Mouse (Mus musculus) olfactory bulb, adult 2 months (tissue): ENCODE measurements around the gene Cyp4a10. TPM values are rescaled to one million over a fixed set of nuclear protein-coding genes. Genes with fewer than 3 reads are reported as not detected.
"Not testable (repeated sequence)": the region's sequence is repeated elsewhere in the genome, so short reads cannot be mapped to it uniquely, and the experiment has no call there.

Source experiments
- H3K27ac ChIP-seq: fragments of 200-500 bp; 2 replicates; pipeline ENCODE4 v1.5.1; 2012; ENCODE audit warnings: low read depth, low read length; ENCODE audit not compliant: insufficient read depth
- H3K4me1 ChIP-seq: fragments of 200-500 bp; 2 replicates; pipeline ENCODE4 v1.6.1; 2012; ENCODE audit warnings: low read length; ENCODE audit not compliant: control insufficient read depth, insufficient read depth
- H3K4me3 ChIP-seq: fragments of 200-500 bp; 2 replicates; pipeline ENCODE4 v1.5.1; 2012; ENCODE audit warnings: mild to moderate bottlenecking, low read depth, low read length, moderate library complexity; ENCODE audit not compliant: insufficient read depth
- CTCF ChIP-seq: fragments of 200-500 bp; IDR thresholded peaks from 2 replicates; pipeline ENCODE4 v1.5.1; 2012; ENCODE audit warnings: low read depth, mild to moderate bottlenecking, low read length, moderate library complexity; ENCODE audit not compliant: insufficient read depth
- POLR2A ChIP-seq: fragments of 200-500 bp; IDR thresholded peaks from 2 replicates; pipeline ENCODE4 v1.6.1; 2012; ENCODE audit warnings: mild to moderate bottlenecking, low read depth, low read length, moderate library complexity; ENCODE audit not compliant: insufficient read depth
- WGBS: fragments of 180-500 bp; shearing (Covaris S2); methylation state at CpG from one replicate; pipeline ENCODE4 v1.1.7; 2018; 5-methylcytosine and 5-hydroxymethylcytosine counted together
- polyA plus RNA-seq: library from polyadenylated mRNA; stranded (reverse); fragments of >200 nt; gene quantifications from 2 replicates; pipeline ENCODE4 v1.2.4, GENCODE M21; 2012; ENCODE audit warnings: low replicate concordance; ENCODE audit not compliant: missing spikeins, insufficient read depth, insufficient read length

Gene Cyp4a10
- polyA plus RNA-seq, 1 experiment: not detected

DNA sequence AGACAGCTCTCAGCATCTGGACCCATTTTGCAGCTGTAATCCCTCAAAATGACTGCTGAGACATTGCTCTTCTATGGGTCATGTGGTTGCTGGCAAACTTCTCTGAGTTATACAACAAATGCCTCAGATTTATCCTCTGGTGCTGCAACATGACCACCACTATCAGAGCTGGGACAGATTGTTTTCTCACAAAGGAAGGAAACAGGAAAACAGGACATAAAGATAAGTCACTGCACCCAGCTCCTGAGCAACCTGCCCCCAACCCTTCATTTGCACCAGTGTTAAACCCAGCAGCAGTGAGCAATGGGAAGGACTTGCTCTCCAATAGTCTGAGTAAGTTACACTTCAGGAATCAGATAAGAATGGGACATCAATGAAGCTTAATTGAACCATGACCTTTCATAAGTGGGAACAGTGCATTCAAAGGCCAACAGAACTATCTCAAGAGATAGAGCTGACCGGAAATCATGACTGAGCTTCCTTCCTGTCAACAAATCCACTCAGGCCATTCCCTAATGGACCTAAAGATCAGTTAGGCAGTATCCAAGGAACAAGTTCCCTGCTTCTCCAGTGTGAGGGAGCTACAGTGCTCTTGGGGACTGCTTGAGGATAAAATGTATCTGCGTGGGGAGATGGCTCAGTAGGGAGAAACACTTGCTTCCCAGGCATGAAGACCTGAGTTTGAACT, 28.2 kb downstream of the Cyp4a10 start:
- no peak overlapping the region for H3K4me3 ChIP-seq
- WGBS: 85% methylated on average over 2 of the region's 2 CpGs
- TF ChIP-seq CTCF (no peak), POLR2A (no peak)
- H3K4me1 ChIP-seq: no peaks in the 10 kb centered on the region
- no peak overlapping the region for H3K27ac ChIP-seq

DNA sequence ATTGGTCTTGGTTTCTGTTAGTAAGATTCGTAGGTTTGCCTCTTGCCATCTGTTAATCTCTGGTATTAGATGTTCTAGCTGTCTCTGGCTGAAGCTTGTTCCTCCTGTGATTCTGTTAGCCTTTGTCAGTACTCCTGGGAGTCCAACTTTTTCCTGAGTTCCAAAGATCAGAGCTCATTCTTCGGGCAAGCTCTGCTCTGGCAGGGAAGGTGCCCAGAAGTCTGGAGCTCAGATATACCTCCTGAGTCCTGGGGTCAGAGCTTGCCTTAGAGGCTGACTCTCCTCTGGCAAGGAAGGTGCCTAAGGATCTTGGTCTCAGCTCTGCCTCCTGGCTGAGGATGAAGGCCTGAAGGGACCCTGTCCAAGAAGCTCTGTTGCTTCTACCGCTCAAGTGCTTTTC, 34.7 kb downstream of the Cyp4a10 start:
- Histone ChIP-seq H3K27ac (no peak overlapping the region), H3K4me3 (no peak overlapping the region), H3K4me1 (no peaks in the 10 kb centered on the region)
- no peak for TF ChIP-seq CTCF
- TF ChIP-seq POLR2A: no peak
- WGBS: 94% methylated on average over 3 of the region's 3 CpGs

- 59% methylated on average over 2 of the region's 2 CpGs for WGBS
- H3K4me3 ChIP-seq: no peak overlapping the region
- H3K4me1 ChIP-seq: no peaks in the 10 kb centered on the region
- no peak for TF ChIP-seq POLR2A
- no peak for TF ChIP-seq CTCF
- no peak overlapping the region for H3K27ac ChIP-seq
These were observed 37.4 kb downstream of the Cyp4a10 start for GRCm38 (mm10) chr4:115555513-115555912.

DNA sequence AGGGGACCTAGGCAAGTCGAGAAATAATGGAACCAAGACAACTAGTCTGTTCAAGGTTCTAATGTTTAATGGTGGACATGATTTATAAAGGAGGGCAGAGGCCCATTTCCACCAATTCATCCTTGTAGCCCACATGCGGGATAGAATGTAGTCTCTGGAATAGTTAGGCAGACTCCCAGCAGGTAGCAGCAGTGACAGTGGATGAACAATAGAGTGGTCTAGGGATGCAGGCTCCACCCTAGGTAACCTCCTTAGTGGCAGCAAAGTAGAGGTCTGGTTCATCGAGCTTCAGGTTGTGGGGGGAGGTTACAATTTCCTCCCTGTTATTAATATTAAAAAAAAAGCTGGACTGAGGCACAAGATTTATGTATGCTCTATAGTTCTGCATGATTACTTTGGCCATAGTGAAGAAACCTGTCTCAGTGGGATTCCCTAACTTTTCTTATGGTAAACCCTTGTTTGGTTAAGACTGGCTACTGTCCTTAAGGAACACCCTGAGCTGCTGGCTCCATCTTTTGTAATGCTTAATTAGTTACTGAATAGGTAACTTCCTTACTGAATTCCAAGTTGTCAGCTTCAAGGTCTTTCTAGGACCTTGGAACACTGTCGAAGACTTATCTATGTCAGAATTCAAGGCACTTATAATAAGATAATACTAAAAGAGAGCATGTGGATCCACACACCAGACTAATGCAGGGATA, 39.9 kb downstream of the Cyp4a10 start:
- no peak for TF ChIP-seq CTCF
- no peak for TF ChIP-seq POLR2A
- Histone ChIP-seq H3K4me1 (no peaks in the 10 kb centered on the region), H3K27ac (no peak overlapping the region), H3K4me3 (no peak overlapping the region)
- WGBS: 50% methylated on average over 4 of the region's 4 CpGs

DNA sequence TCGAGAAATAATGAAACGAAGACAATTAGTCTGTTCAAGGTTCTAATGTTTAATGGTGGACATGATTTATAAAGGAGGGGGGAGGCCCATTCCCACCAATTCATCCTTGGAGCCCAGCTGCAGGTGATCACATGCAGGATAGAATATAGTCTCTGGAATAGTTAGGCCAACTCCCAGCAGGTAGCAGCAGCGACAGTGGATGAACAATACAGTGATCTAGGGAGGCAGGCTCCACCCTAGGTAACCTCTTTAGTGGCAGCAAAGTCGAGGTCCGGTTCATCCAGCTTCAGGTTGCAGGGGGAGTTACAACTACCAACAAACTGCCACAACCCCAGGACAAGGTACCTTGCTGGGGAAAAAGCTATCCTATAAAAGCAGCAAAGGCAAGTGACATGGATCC, 43.2 kb downstream of the Cyp4a10 start:
- H3K4me3 ChIP-seq, H3K4me1 ChIP-seq, H3K27ac ChIP-seq: not testable (repeated sequence)
- WGBS: 51% methylated on average over 5 of the region's 5 CpGs

DNA sequence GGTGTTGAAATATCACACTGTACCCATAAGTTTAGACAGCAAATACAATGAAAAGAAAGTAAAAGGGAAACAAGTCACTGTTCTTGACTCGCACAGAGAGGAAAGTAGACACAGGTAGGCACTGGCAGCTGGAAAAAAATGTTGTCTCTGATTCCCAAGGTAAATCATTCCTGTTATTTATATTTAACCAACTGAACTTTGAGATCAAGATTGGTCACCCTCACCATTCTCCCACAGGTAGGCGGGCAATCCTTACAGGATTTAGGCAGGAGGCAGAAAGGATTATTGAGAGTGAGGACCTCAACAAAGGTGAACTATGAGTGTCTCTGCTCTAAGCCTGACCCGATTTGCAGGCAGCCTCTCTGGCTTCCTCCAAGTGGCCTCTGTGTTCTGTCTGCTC, 45.3 kb downstream of the Cyp4a10 start, which contains the start of gene Cyp4a31:
Gene Cyp4a31 (plus strand): TSS at position 249 of the 400 bp plus-strand sequence.
- no peak within 1 kb of the TSS for H3K4me3 ChIP-seq
- no peak for TF ChIP-seq CTCF
- TF ChIP-seq POLR2A: no peak
- H3K4me1 ChIP-seq: no peaks in the 10 kb centered on the region
- H3K27ac ChIP-seq: no peak within 1 kb of the TSS
- WGBS: 87% methylated on average over 3 of the region's 3 CpGs

DNA sequence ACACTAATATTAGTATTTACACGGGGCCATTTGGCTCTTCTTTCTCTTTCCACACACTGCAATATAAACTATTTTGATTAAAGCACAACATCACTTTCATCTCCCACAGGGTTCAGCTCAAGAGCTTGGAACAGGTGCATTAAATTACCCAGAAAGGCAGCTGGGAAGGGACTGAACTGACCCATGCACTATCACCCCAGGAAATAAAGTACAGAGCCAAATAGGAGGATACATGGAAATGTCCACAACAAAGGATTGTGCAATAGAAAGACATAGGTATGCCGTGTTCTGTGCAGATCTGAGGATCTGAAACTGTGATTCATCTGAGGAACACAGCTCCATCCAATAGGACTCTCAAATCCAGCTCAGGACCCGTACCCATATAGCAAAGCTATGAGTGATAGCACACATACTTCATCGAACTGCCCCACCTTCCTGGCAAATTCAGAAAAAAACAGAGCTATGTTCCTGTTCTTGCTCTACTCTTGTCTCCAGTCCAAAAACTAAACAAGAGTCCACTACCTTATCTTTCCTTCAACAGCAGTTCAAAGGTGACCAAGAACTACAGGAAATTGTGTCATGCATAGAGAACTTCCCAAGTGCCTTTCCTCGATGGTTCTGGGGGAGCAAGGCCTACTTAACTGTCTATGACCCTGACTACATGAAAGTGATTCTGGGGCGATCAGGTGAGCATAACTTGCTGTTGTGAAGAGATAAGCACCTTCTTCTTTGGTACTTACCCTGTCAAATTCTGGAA, 46.6 kb downstream of the Cyp4a10 start:
- WGBS: 84% methylated on average over 6 of the region's 6 CpGs
- H3K4me1 ChIP-seq, H3K4me3 ChIP-seq, H3K27ac ChIP-seq: not testable (repeated sequence)

DNA sequence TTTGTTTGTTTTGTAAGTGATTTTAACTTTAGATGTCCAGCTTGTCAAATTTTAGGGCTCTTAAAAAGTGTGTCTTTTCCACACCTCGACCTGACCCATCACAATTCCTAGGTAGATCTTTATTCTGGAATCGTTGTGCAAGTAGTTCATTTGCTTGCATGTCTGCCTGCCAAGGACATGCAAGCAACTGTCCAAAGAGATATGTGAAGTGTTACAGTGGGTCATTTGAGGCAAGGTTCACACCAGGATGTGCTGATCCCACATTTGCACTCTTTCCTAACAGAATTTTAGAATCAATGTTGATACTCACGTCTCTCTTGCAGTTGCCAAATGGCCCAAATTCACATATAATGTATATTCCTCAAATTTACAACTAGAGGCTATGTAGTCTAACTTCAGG, 57.2 kb downstream of the Cyp4a10 start:
- H3K4me1 ChIP-seq: no peaks in the 10 kb centered on the region
- TF ChIP-seq POLR2A (no peak), CTCF (no peak)
- 87% methylated on average over 3 of the region's 3 CpGs for WGBS

GRCm38 (mm10) chr4:115575776-115576175, 57.7 kb downstream of the Cyp4a10 start:
- no peak overlapping the region for H3K4me3 ChIP-seq
- TF ChIP-seq CTCF: no peak
- no peak for TF ChIP-seq POLR2A
- 85% methylated on average over 2 of the region's 2 CpGs for WGBS
- no peak overlapping the region for H3K27ac ChIP-seq
- H3K4me1 ChIP-seq: no peaks in the 10 kb centered on the region

More for the DNA sequence above, 57.2 kb downstream of the Cyp4a10 start:
- no peak overlapping the region for H3K4me3 ChIP-seq
- H3K27ac ChIP-seq: no peak overlapping the region
